9 mouse cellular contexts compared by ENCODE assay signal in genomic region chr1:162643752-162644151, GRCm38 (mm10). TPM values are rescaled to one million over a fixed set of nuclear protein-coding genes. Genes with fewer than 3 reads are reported as not detected.
DNase-seq lines count a peak whose midpoint lies in the region; ATAC-seq and TF ChIP-seq lines count a peak whose summit lies in the region.
"Had no signal": no experiment of that assay in that cellular context is flagged by ENCODE, and none has a peak within 500 bp of the region (broad histone marks: within the 10 kb centered on the region; RNA-seq: fewer than 3 reads in every experiment).

No protein-coding gene starts in this region.

- no peak overlapping the region for H3K4me3 ChIP-seq in left cerebral cortex, adult 2 months
- H3K4me3 ChIP-seq in intestine, embryonic 15.5 days (replicated peaks) = no peak overlapping the region

- peak; percentile 34 for DNase-seq in urinary bladder, adult 2 months (ENCODE audit: low spot score)
- DNase-seq in urinary bladder, postnatal 10 days (ENCODE audit: low spot score) = no peak
- DNase-seq in cerebellum, postnatal 10 days = peak; percentile 92 to 96
- peak; percentile 93 to 94 for DNase-seq in heart, adult 9 months (ENCODE audit: low spot score in 2 of 2)
- DNase-seq in left cerebral cortex, adult 2 months (ENCODE audit: extremely low spot score in 1 of 2, low spot score in 2 of 2) = peak; percentile 28 to 37
- peak; percentile 38 for DNase-seq in right cerebral cortex, postnatal 14 days

- 0 out of 2 replicates have a peak, but pooled peaks cover 4% of the 10 kb centered on the region for H3K4me1 ChIP-seq in intestine, embryonic 15.5 days (replicated peaks)

- H3K36me3 ChIP-seq in intestine, embryonic 15.5 days = no peaks in the 10 kb centered on the region

- 42% methylated on average over 4 of the region's 4 CpGs for WGBS in intestine, embryonic 15.5 days

- intact Hi-C loops in left cerebral cortex, adult 2 months (cut with DNase I) = no loop called here

- H3K27me3 ChIP-seq in intestine, embryonic 15.5 days (replicated peaks) = no peaks in the 10 kb centered on the region

- no peak; the same call in 1 of the 2 replicates for TF ChIP-seq CTCF in left cerebral cortex, adult 2 months (IDR thresholded peaks at IDR 0.05)

- H3K9ac ChIP-seq in intestine, embryonic 15.5 days = no peak overlapping the region

- no peak overlapping the region for H3K27ac ChIP-seq in left cerebral cortex, adult 2 months
- no peak overlapping the region for H3K27ac ChIP-seq in intestine, embryonic 15.5 days

- ATAC-seq in intestine, embryonic 15.5 days = no peak

- no peaks in the 10 kb centered on the region for H3K9me3 ChIP-seq in intestine, embryonic 15.5 days

- H3K4me2 ChIP-seq in intestine, embryonic 15.5 days (replicated peaks) = no peak overlapping the region

RNA-seq across cellular contexts. Expression of gene Myoc, which starts 4.8 kb away (rescaled TPM):
- 16.3 and 17.1 TPM in 2 replicates for polyA plus RNA-seq in urinary bladder, adult 2 months (2012; rRNA removed)
- 1 to 10 TPM; 6.2 to 6.7 TPM for total RNA-seq in left cerebral cortex, adult 2 months (2021)
- polyA plus RNA-seq in intestine, embryonic 15.5 days (2015; fragmentation: Nextera tagmentation; extraction: Ambion mirVana) = 0.10 and 0.21 TPM in 2 replicates
- polyA plus RNA-seq: intestine, embryonic 14.5 days; neural tube, embryonic 14.5 days had no signal

RNA-seq across cellular contexts. Expression of gene Myocos, which starts 14.3 kb away (rescaled TPM):
- not detected in 2 replicates for polyA plus RNA-seq in urinary bladder, adult 2 months (2012; rRNA removed)
- not detected for total RNA-seq in left cerebral cortex, adult 2 months (2021)
- not detected in 2 replicates for polyA plus RNA-seq in intestine, embryonic 15.5 days (2015; fragmentation: Nextera tagmentation; extraction: Ambion mirVana)
- polyA plus RNA-seq: intestine, embryonic 14.5 days; neural tube, embryonic 14.5 days had no signal

Comparison
In these comparisons a context has a peak if more than half of its experiments do, and no peak if none do; other contexts are left out.
1. RNA of gene Myoc, which starts 4.8 kb away (polyA plus RNA-seq): 16.3 to 17.1 TPM in urinary bladder, adult 2 months; 0.10 to 0.21 TPM in intestine, embryonic 15.5 days; every median in the first group is over 10 times any median in the second.